7 mouse cellular contexts compared by ENCODE assay signal in genomic region chr16:11133476-11134347, GRCm38 (mm10). TPM values are rescaled to one million over a fixed set of nuclear protein-coding genes. Genes with fewer than 3 reads are reported as not detected.
DNase-seq lines count a peak whose midpoint lies in the region; ATAC-seq and TF ChIP-seq lines count a peak whose summit lies in the region.

No protein-coding gene starts in this region.

- DNase-seq in left cerebral cortex, postnatal 14 days (ENCODE audit: low spot score in 2 of 2) = peak; percentile 20 to 38
- DNase-seq in left cerebral cortex, adult 11 months (ENCODE audit: low spot score) = no peak
- peak; percentile 33 for DNase-seq in layer of hippocampus, adult 9-11 months
- DNase-seq in thymus, postnatal 4 days = no peak

- peak overlapping the region; percentile 71 for H3K4me2 ChIP-seq in forebrain, embryonic 12.5 days
- peak overlapping the region; percentile 89 for H3K4me2 ChIP-seq in midbrain, embryonic 16.5 days (ENCODE audit: low read length)

- no peak for ATAC-seq in forebrain, embryonic 12.5 days (ENCODE audit: low FRiP score)
- peak; percentile 5; the same call in 1 of the 2 replicates for ATAC-seq in midbrain, embryonic 16.5 days

- peaks cover 14% of the 10 kb centered on the region for H3K4me1 ChIP-seq in bone marrow macrophage, adult 2 months (ENCODE audit: control insufficient read depth, insufficient read depth, low read length)
- H3K4me1 ChIP-seq in forebrain, embryonic 12.5 days = peaks cover 27% of the 10 kb centered on the region
- H3K4me1 ChIP-seq in midbrain, embryonic 16.5 days (ENCODE audit: control insufficient read depth, insufficient read depth, low read length) = peaks cover 26% of the 10 kb centered on the region

- peak overlapping the region; percentile 86 for H3K4me3 ChIP-seq in bone marrow macrophage, adult 2 months (ENCODE audit: insufficient read depth, low read length)
- peak overlapping the region; percentile 92 for H3K4me3 ChIP-seq in forebrain, embryonic 12.5 days (replicated peaks)
- peak overlapping the region; percentile 98 for H3K4me3 ChIP-seq in midbrain, embryonic 16.5 days (ENCODE audit: low read depth, low read length)

- peak overlapping the region; percentile 85 for H3K9ac ChIP-seq in forebrain, embryonic 12.5 days
- H3K9ac ChIP-seq in midbrain, embryonic 16.5 days (ENCODE audit: low read depth, low read length) = peak overlapping the region; percentile 96

- no peaks in the 10 kb centered on the region for H3K9me3 ChIP-seq in forebrain, embryonic 12.5 days
- no peaks in the 10 kb centered on the region for H3K9me3 ChIP-seq in midbrain, embryonic 16.5 days (replicated peaks; ENCODE audit: control insufficient read depth, low read length, poor library complexity, severe bottlenecking)

- WGBS in forebrain, embryonic 12.5 days = 1% methylated on average over 34 of the region's 34 CpGs
- WGBS in midbrain, embryonic 16.5 days = under 1% methylated on average over 34 of the region's 34 CpGs

- peaks cover 14% of the 10 kb centered on the region for H3K36me3 ChIP-seq in forebrain, embryonic 12.5 days (replicated peaks)
- H3K36me3 ChIP-seq in midbrain, embryonic 16.5 days (ENCODE audit: control insufficient read depth, insufficient read depth, low read length) = peaks cover 7% of the 10 kb centered on the region

- TF ChIP-seq POLR2A in bone marrow macrophage, adult 2 months (IDR thresholded peaks at IDR 0.05; ENCODE audit: borderline replicate concordance, low read depth, low read length) = no peak

- intact Hi-C loops in left cerebral cortex, postnatal 14 days (cut with DNase I) = no loop called here

- no peaks in the 10 kb centered on the region for H3K27me3 ChIP-seq in forebrain, embryonic 12.5 days
- no peaks in the 10 kb centered on the region for H3K27me3 ChIP-seq in midbrain, embryonic 16.5 days (ENCODE audit: control insufficient read depth, insufficient read depth, low read depth, low read length)

- no peak for TF ChIP-seq CTCF in bone marrow macrophage, adult 2 months (IDR thresholded peaks at IDR 0.05; ENCODE audit: low read depth, low read length)

- H3K27ac ChIP-seq in bone marrow macrophage, adult 2 months (ENCODE audit: insufficient read depth, low read depth, low read length) = peak overlapping the region; percentile 46
- H3K27ac ChIP-seq in forebrain, embryonic 12.5 days = peak overlapping the region; percentile 91
- H3K27ac ChIP-seq in midbrain, embryonic 16.5 days (ENCODE audit: low read length) = peak overlapping the region; percentile 91

RNA-seq across cellular contexts. Expression of gene Txndc11, which starts 0.7 kb away (rescaled TPM):
- total RNA-seq in left cerebral cortex, postnatal 14 days (2021) = 10 to 100 TPM; 35.0 to 37.1 TPM
- polyA plus RNA-seq in bone marrow macrophage, adult 2 months (2012; ENCODE audit: insufficient read depth, insufficient read length, missing spikeins) = 14.5 and 15.5 TPM in 2 replicates
- 28.3 and 30.9 TPM in 2 replicates for polyA plus RNA-seq in forebrain, embryonic 12.5 days (2016; fragmentation: Nextera tagmentation; extraction: Ambion mirVana)
- 27.1 and 30.2 TPM in 2 replicates for polyA plus RNA-seq in midbrain, embryonic 16.5 days (2015; fragmentation: Nextera tagmentation; extraction: Ambion mirVana)

RNA-seq across cellular contexts. Expression of gene Zc3h7a, which starts 42.5 kb away (rescaled TPM):
- 10 to 100 TPM; 54.2 to 68.5 TPM for total RNA-seq in left cerebral cortex, postnatal 14 days (2021)
- polyA plus RNA-seq in bone marrow macrophage, adult 2 months (2012; ENCODE audit: insufficient read depth, insufficient read length, missing spikeins) = 202 and 221 TPM in 2 replicates
- polyA plus RNA-seq in forebrain, embryonic 12.5 days (2016; fragmentation: Nextera tagmentation; extraction: Ambion mirVana) = 91.5 and 106 TPM in 2 replicates
- 73.4 and 79.7 TPM in 2 replicates for polyA plus RNA-seq in midbrain, embryonic 16.5 days (2015; fragmentation: Nextera tagmentation; extraction: Ambion mirVana)

Comparison
In these comparisons a context has a peak if more than half of its experiments do, and no peak if none do; other contexts are left out.
1. DNase-seq: peak in left cerebral cortex, postnatal 14 days (2 of 2) and layer of hippocampus, adult 9-11 months (single experiment); none in left cerebral cortex, adult 11 months (single experiment) and thymus, postnatal 4 days (single experiment).
2. Peak in every context shown above with its lines, with median percentiles within 50 percentile points of each other: H3K27ac ChIP-seq and H3K4me3 ChIP-seq.